Mouse (Mus musculus): ENCODE measurements at regions not wholly inside any gene's neighbourhood (a gene's known extent, or its start where the extent isn't known, plus 50 kb on each side); places are given as distances from the start of the nearest gene placed in this dataset.

DNA sequence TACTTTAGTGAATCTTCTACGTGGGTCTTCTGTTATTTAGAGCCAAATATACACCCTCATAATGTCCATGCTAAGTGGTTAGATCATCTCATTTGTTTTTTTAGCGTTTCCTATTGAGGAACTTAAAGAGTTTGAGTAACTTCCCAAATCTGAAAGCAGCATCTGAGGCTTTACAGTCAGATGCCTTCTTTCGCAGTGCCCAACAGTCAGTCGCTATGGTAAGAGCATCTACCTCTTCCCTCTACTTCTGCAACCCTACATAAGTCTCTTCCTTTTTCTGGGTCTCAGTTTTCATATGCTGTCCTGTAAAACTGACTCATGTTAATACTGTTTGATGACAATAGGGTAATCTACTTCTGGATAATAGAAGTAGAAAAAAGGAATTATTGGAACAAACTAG is 146.8 kb downstream of the Ktn1 start:
- no peak for DNase-seq (ENCODE audit: low spot score in 2 of 2)

GRCm38 (mm10) chr14:47798203-47798602 is 150.0 kb downstream of the Ktn1 start:
- DNase-seq (ENCODE audit: low spot score in 2 of 2) = no peak

GRCm38 (mm10) chr14:47799564-47799963 is 151.3 kb downstream of the Ktn1 start:
- DNase-seq (ENCODE audit: low spot score in 2 of 2) = peak in 1 of 2 experiments; percentile 26

- DNase-seq (ENCODE audit: low spot score in 2 of 2) = no peak
Measured at GRCm38 (mm10) chr14:47805202-47805601, 157.0 kb downstream of the Ktn1 start.

DNA sequence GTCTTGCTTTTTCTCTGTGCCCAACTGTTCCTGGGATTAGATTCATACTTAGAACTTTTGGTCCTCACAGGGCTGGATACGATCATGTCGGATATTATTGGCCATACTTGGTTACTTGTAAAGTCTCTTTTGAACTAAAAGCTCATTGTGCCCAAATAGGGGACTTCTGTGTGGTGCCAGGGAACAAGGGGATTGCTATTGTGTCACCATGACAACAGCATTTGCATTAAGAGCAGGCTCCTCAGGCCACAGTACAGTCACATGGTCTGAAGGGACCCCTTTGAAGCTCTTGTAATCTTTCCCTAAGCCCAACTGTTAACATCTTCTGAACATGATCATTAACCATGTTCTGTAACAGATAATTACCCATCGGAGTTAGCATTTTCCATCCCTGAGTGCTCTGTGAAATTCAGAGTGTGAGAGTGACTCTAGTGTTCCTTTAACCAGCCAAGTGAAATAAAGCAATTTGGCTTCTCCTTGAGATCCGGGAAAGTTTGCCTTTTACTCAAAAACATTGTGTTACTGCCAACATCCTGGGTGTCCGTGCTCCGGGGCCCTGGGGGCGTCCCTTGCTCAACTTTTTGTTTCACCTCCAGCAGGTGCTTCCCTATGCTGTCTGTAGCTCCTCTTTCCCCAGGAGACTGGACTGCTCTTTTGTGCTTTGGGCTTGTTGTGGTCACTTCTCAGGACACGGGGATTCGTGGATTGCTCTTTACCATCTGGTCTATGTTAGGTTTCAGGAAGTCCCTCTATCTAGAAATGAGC is 157.7 kb downstream of the Ktn1 start:
- no peak for DNase-seq (ENCODE audit: low spot score in 2 of 2)

GRCm38 (mm10) chr14:47808097-47808910 is 160.1 kb downstream of the Ktn1 start:
- DNase-seq (ENCODE audit: low spot score in 2 of 2) = peak in 1 of 2 experiments; percentile 39

- DNase-seq (ENCODE audit: low spot score in 2 of 2) = no peak
Measured at GRCm38 (mm10) chr14:47818224-47818623, 170.0 kb downstream of the Ktn1 start.

DNA sequence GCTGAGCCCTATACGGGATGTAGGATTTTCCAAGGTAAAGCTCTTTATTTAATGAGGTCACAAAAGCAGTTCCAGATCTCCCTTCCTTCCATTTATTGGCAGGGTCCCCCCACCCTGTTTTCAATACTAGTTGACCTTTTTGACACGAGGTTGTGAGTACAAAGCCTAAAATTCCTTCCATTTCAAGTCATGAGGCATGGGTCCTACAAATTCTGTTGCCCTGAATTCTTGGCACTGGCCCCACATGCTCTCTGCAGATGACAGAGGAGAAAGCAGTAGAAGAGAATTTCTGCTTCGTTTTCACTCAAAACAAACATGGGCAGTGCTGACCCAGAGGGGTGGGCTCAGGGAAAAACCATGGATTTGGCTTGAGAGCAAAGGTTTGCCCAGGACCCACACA is 170.4 kb downstream of the Ktn1 start:
- DNase-seq (ENCODE audit: low spot score in 2 of 2) = no peak

DNA sequence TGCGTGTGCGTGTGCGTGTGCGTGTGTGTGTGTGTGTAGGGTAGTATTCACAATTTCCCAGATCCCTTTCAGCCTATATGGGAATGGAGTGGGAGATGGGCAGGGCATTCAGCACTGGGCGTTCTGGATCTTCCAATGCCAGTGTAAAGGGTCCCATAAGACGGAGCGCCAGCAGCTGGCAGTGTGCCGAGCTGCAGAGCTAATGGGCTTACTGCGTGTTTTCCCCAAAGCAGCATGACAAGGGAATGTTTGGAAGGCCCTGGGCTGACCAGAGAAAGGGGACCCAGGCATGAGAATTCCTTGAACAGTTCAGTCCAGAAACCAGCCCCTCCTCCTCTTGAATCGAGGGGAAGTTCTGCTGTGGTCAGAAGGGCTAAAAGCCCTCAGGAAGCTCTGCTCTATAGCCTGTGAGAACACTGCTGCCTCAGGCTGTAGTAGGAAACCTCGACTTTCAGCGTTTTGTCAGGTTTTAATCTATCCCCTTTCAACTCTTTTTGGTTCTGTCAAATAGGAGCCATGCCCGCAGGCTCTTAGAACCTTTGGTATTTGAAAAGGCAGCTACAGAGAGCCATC is 172.4 kb downstream of the Ktn1 start:
- DNase-seq (ENCODE audit: low spot score in 2 of 2) = no peak

- DNase-seq (ENCODE audit: low spot score in 2 of 2) = no peak
Measured at GRCm38 (mm10) chr14:47823182-47823581, 174.9 kb downstream of the Ktn1 start.

DNA sequence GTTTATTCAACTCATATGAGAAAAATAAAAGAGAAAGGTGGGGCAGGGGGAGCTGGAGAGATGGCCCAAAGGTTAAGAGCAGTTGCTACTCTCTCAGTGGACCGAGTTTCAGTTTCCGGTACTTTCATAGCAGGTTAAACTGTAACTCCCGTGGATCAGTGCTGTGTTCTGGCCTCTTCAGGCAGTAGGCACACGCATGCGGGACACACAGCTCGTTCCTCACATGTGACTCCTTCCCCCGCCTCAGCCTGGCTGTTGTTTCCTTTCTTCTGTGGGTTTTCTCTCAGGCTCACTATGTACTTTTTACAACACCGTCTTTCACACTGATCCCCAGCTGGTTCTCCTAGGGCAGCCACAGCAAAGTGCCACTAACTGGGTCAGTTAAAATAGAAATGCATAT is 175.4 kb downstream of the Ktn1 start:
- DNase-seq (ENCODE audit: low spot score in 2 of 2) = no peak

GRCm38 (mm10) chr14:47825446-47825956 is 177.3 kb downstream of the Ktn1 start:
- DNase-seq (ENCODE audit: low spot score in 2 of 2) = no peak

DNA sequence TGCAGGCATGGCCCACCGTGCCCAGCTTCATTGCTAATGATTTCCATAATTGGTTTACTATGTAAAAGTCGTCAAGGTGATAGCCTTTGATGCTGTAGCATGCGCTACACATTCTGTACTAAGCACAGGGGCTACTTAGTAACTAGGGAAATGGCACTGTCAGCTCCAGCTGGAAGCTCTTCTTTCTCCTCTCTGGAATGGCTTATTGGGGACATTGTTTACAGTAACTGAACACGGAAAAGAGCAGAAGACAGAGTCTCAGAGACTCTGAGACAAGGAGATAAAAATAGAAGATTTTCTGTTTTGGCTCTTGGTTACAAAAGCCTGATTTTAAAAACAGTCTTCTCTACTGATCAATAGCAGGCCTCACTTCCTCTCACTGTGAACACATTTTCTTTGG is 178.3 kb downstream of the Ktn1 start:
- no peak for DNase-seq (ENCODE audit: low spot score in 2 of 2)

- DNase-seq (ENCODE audit: low spot score in 2 of 2) = no peak
Measured at GRCm38 (mm10) chr14:47827623-47828022, 179.4 kb downstream of the Ktn1 start.

GRCm38 (mm10) chr14:47833696-47834095 is 185.4 kb downstream of the Ktn1 start:
- DNase-seq (ENCODE audit: low spot score in 2 of 2) = no peak

DNA sequence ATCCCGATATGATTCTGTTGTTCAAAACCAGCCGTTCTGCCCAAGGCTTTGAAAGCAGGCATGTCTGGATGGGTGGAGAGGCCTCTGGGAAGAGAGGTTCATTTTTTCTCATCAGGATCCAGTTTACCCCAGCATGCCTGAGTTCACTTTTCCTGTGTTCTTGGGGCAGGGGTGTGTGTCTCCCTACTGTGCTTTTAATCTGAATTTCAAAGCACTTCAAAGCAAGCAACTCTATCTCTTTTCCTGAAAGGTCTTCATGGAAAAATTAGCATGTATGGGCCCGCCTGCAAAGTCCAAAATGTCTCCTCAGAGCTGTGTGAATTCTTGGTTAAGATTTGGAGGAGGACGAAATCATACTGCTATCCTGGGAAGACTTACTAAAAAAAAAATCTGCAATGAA is 187.2 kb downstream of the Ktn1 start:
- DNase-seq (ENCODE audit: low spot score in 2 of 2) = no peak

- no peak for DNase-seq (ENCODE audit: low spot score in 2 of 2)
Measured at GRCm38 (mm10) chr14:47839493-47840215, 191.4 kb downstream of the Ktn1 start.

DNA sequence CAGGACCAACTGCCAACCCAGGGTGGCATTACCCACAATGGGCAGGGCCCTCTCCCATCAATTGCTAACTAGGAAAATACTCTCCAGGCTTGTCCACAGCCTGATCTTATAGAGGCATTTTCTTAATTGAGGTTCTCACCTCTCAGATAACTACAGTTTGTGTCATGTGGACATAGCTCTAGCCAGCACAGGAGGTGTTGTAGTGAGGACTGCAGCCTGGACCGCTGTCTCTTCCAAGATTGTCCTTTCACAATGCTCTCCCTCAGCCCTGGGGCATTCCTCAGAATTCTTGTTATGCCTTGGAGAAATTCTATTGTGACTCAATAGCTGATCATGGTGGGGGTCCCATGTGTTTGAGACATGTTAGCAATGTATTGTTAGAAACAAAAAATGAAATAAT is 196.1 kb downstream of the Ktn1 start:
- no peak for DNase-seq (ENCODE audit: low spot score in 2 of 2)

- DNase-seq (ENCODE audit: low spot score in 2 of 2) = no peak
Measured at GRCm38 (mm10) chr14:47848861-47849260, 200.6 kb downstream of the Ktn1 start.

- DNase-seq (ENCODE audit: low spot score in 2 of 2) = no peak
Measured at GRCm38 (mm10) chr14:47856280-47856765, 208.1 kb downstream of the Ktn1 start.

- no peak for DNase-seq (ENCODE audit: low spot score in 2 of 2)
Measured at GRCm38 (mm10) chr14:47857271-47857670, 209.0 kb downstream of the Ktn1 start.
